Mouse (Mus musculus): ENCODE measurements at regions not wholly inside any gene's neighbourhood (a gene's known extent, or its start where the extent isn't known, plus 50 kb on each side); places are given as distances from the start of the nearest gene placed in this dataset.

DNA sequence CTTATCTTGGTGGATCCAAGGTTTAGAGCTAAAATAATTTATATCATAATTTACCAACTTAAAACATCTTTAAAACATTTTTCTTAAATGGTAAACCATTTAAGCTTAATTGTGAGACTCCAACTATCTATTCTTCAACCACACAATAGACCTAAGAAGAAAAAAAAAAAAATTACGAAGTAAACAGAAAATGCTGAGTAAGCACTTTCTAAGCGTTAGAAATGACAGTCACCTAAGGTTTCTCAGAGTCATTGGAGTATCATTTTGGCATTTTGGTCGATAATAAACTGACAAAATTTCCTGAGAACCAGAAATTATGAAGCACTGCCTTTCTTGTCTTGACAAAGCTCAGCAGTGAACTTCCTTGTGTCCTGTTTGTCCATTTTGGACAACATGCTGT is 1323.7 kb upstream of the Pcdh7 start:
- H3K4me3 ChIP-seq (replicated peaks; ENCODE audit: low read depth, low read length) = no peak overlapping the region
- no peaks in the 10 kb centered on the region for H3K27me3 ChIP-seq (ENCODE audit: insufficient read depth, low read length)
- no peak overlapping the region for H3K4me2 ChIP-seq (ENCODE audit: low read length)
- no peaks in the 10 kb centered on the region for H3K36me3 ChIP-seq (ENCODE audit: insufficient read depth, low read length)
- H3K27ac ChIP-seq = no peak overlapping the region
- H3K9ac ChIP-seq (ENCODE audit: low read depth, low read length) = no peak overlapping the region
- WGBS = 63% methylated on average over 3 of the region's 3 CpGs
- DNase-seq (ENCODE audit: low spot score) = no peak
- no peaks in the 10 kb centered on the region for H3K9me3 ChIP-seq (replicated peaks; ENCODE audit: low read length)
- no peak for TF ChIP-seq CTCF (IDR thresholded peaks at IDR 0.05; ENCODE audit: low read depth)
- H3K4me1 ChIP-seq (replicated peaks; ENCODE audit: insufficient read depth, low read length) = no peaks in the 10 kb centered on the region
- no peak for ATAC-seq (replicated peaks; ENCODE audit: low FRiP score, low read depth)

DNA sequence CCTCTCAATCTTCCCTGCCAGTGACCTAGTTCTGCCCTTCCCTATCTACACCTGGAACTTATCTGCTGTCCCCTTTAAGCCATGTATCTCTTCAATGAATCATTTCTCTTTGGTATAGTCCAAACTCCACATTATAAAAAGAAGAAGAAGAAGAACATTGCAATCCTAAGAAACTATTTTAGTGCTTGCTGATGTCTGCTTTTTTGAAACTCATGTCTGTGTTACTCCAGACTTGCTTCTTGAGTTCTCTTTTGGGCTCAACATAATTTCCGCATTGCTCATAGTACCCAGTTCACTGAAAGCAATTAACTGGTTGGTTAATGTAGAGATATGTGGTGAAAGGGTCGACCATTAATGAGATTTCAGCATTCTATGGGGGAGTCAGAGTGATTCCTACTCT is 1282.8 kb upstream of the Pcdh7 start:
- Histone ChIP-seq H3K4me3 (replicated peaks; ENCODE audit: low read depth, low read length) (no peak overlapping the region), H3K36me3 (ENCODE audit: insufficient read depth, low read length) (no peaks in the 10 kb centered on the region), H3K27me3 (ENCODE audit: insufficient read depth, low read length) (no peaks in the 10 kb centered on the region), H3K4me1 (replicated peaks; ENCODE audit: insufficient read depth, low read length) (no peaks in the 10 kb centered on the region), H3K4me2 (ENCODE audit: low read length) (no peak overlapping the region), H3K9ac (ENCODE audit: low read depth, low read length) (no peak overlapping the region), H3K9me3 (replicated peaks; ENCODE audit: low read length) (no peaks in the 10 kb centered on the region), H3K27ac (no peak overlapping the region)
- 57% methylated on average over 2 of the region's 2 CpGs for WGBS
- TF ChIP-seq CTCF (IDR thresholded peaks at IDR 0.05; ENCODE audit: low read depth) = no peak
- DNase-seq (ENCODE audit: low spot score) (no peak), ATAC-seq (replicated peaks; ENCODE audit: low FRiP score, low read depth) (no peak)

DNA sequence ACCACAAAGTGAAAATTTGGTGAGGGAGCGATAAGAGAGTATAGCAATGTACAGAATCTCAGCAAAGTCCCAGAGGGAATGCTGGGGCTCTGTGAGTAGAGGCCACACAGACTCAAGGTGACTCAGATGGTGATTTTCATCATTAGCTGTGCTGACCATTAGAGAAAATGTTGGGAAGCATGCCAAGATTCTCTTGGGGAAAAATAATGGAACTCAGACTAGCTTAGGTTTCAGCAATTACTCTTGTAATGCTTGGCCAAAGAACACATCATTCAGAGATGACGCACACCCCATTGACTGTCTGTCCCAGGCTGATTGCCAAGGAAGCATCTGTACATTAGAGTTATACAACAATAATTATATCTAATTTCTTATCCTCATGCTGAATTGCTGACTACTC is 1277.3 kb upstream of the Pcdh7 start:
- TF ChIP-seq CTCF (IDR thresholded peaks at IDR 0.05; ENCODE audit: low read depth) = no peak
- no peaks in the 10 kb centered on the region for H3K4me1 ChIP-seq (replicated peaks; ENCODE audit: insufficient read depth, low read length)
- no peak overlapping the region for H3K4me3 ChIP-seq (replicated peaks; ENCODE audit: low read depth, low read length)
- H3K27me3 ChIP-seq (ENCODE audit: insufficient read depth, low read length) = no peaks in the 10 kb centered on the region
- no peak for ATAC-seq (replicated peaks; ENCODE audit: low FRiP score, low read depth)
- no peaks in the 10 kb centered on the region for H3K9me3 ChIP-seq (replicated peaks; ENCODE audit: low read length)
- no peak overlapping the region for H3K9ac ChIP-seq (ENCODE audit: low read depth, low read length)
- H3K27ac ChIP-seq = no peak overlapping the region
- peak; percentile 4 for DNase-seq (ENCODE audit: low spot score)
- no peak overlapping the region for H3K4me2 ChIP-seq (ENCODE audit: low read length)
- 74% methylated on average over 2 of the region's 2 CpGs for WGBS
- H3K36me3 ChIP-seq (ENCODE audit: insufficient read depth, low read length) = no peaks in the 10 kb centered on the region

DNA sequence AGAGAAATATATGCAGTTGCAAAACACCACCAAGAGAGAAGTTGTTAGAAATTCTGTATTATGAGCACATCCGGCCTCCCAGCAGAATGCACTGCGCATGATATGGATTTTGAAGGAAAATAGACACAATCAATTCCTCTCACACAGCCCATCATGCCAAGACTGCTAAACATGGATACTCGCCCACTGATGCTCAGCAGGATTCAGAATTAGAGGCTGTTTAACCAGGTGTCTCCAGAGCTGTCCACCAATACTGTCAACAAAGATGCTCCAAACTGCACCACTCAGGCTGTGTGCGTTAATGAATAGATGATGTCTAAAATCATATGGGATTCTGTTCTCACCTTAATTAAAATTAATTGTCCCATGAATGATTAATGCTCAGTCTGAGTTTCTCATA is 1230.0 kb upstream of the Pcdh7 start:
- Histone ChIP-seq H3K9me3 (replicated peaks; ENCODE audit: low read length) (no peaks in the 10 kb centered on the region), H3K27ac (no peak overlapping the region), H3K9ac (ENCODE audit: low read depth, low read length) (no peak overlapping the region), H3K4me2 (ENCODE audit: low read length) (no peak overlapping the region), H3K4me1 (replicated peaks; ENCODE audit: insufficient read depth, low read length) (no peaks in the 10 kb centered on the region), H3K4me3 (replicated peaks; ENCODE audit: low read depth, low read length) (no peak overlapping the region), H3K36me3 (ENCODE audit: insufficient read depth, low read length) (no peaks in the 10 kb centered on the region), H3K27me3 (ENCODE audit: insufficient read depth, low read length) (no peaks in the 10 kb centered on the region)
- DNase-seq (ENCODE audit: low spot score) (no peak), ATAC-seq (replicated peaks; ENCODE audit: low FRiP score, low read depth) (no peak)
- no peak for TF ChIP-seq CTCF (IDR thresholded peaks at IDR 0.05; ENCODE audit: low read depth)
- whole genome bisulfite sequencing = 93% methylated on average over 4 of the region's 4 CpGs
